8 mouse cellular contexts compared by ENCODE assay signal in the genomic region with DNA sequence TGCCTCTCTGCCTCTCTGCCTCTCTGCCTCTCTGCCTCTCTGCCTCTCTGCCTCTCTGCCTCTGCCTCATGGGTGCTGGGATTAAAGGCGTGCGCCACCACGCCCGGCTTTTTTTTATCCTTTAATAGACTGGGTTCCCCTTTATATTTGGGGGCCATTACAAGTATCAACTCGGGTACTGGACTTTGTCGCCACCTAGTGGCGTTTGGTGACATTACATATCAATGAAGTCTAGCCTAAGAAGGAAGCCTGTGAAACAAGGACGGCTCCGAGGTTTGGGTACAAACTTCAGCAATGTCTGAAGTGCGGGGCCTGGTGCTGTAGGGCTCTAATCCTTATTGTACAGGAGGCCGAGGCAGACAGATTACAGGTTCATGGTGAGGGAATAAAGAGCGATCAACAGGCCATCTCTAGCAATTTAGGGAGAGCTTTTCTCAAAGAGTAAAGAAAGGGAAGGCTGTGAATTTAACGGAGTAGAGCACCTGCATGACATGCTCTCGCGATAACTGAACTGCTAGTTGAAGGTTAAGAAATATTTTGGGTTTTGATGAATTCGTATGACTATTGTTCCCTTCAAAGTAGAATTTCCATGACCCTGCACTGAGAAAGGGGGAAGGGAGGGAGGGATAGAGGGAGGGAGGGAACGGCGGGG. TPM values are rescaled to one million over a fixed set of nuclear protein-coding genes. Genes with fewer than 3 reads are reported as not detected.
DNase-seq lines count a peak whose midpoint lies in the region; ATAC-seq and TF ChIP-seq lines count a peak whose summit lies in the region.

No protein-coding gene starts in this region.

- H3K9ac ChIP-seq in hindbrain, embryonic 11.5 days (ENCODE audit: low read depth, low read length) = no peak overlapping the region
- no peak overlapping the region for H3K9ac ChIP-seq in lung, postnatal 0 days (replicated peaks; ENCODE audit: low read depth)

- H3K4me2 ChIP-seq in hindbrain, embryonic 11.5 days (replicated peaks; ENCODE audit: low read depth, low read length) = 0 out of 2 replicates have a peak overlapping the region, but pooled peaks have one; percentile 24
- 0 out of 2 replicates have a peak overlapping the region, but pooled peaks have one; percentile 1 for H3K4me2 ChIP-seq in lung, postnatal 0 days (replicated peaks; ENCODE audit: low read depth, low read length)

- DNase-seq in NIH3T3 (ENCODE audit: low read depth) = peak; percentile 95
- peak; percentile 84 for DNase-seq in cerebellum, adult 9-10 months
- peak; percentile 38 to 77 for DNase-seq in frontal cortex, postnatal 10 days (ENCODE audit: low spot score in 2 of 2)
- DNase-seq in hindbrain, embryonic 11.5 days (ENCODE audit: low spot score) = peak; percentile 89
- peak; percentile 84 to 85 for DNase-seq in layer of hippocampus, postnatal 14 days (ENCODE audit: low spot score in 2 of 2)
- DNase-seq in lung, postnatal 0 days (ENCODE audit: low spot score) = peak; percentile 72
- DNase-seq in ovary, postnatal 14 days (ENCODE audit: low spot score) = peak; percentile 77
- peak; percentile 74 to 86 for DNase-seq in thymus, postnatal 10 days (ENCODE audit: low spot score in 2 of 2)

- H3K27ac ChIP-seq in hindbrain, embryonic 11.5 days (ENCODE audit: low read depth, low read length) = no peak overlapping the region
- H3K27ac ChIP-seq in lung, postnatal 0 days (ENCODE audit: low read length) = no peak overlapping the region

- no peak for ATAC-seq in hindbrain, embryonic 11.5 days (ENCODE audit: low FRiP score)
- ATAC-seq in lung, postnatal 0 days = peak; percentile 61

- peak; percentile 83 for TF ChIP-seq CTCF in lung, postnatal 0 days (IDR thresholded peaks at IDR 0.05)

- no peaks in the 10 kb centered on the region for H3K36me3 ChIP-seq in hindbrain, embryonic 11.5 days (ENCODE audit: control insufficient read depth, insufficient read depth, low read length)
- H3K36me3 ChIP-seq in lung, postnatal 0 days (ENCODE audit: insufficient read depth, low read length) = no peaks in the 10 kb centered on the region

- TF ChIP-seq EP300 in lung, postnatal 0 days (IDR thresholded peaks at IDR 0.05) = no peak

- no peaks in the 10 kb centered on the region for H3K4me1 ChIP-seq in hindbrain, embryonic 11.5 days (replicated peaks; ENCODE audit: control insufficient read depth, insufficient read depth, low read length)
- no peaks in the 10 kb centered on the region for H3K4me1 ChIP-seq in lung, postnatal 0 days (ENCODE audit: insufficient read depth, low read depth, low read length)

- H3K4me3 ChIP-seq in hindbrain, embryonic 11.5 days (ENCODE audit: low read depth, low read length) = no peak overlapping the region
- H3K4me3 ChIP-seq in lung, postnatal 0 days (ENCODE audit: low read depth, low read length) = no peak overlapping the region

- no peaks in the 10 kb centered on the region for H3K27me3 ChIP-seq in hindbrain, embryonic 11.5 days (ENCODE audit: control insufficient read depth, insufficient read depth, low read length)
- H3K27me3 ChIP-seq in lung, postnatal 0 days (replicated peaks; ENCODE audit: insufficient read depth, low read length) = no peaks in the 10 kb centered on the region

- 29% methylated on average over 18 of the region's 18 CpGs for WGBS in hindbrain, embryonic 11.5 days
- 22% methylated on average over 18 of the region's 18 CpGs for WGBS in lung, postnatal 0 days

- H3K9me3 ChIP-seq in hindbrain, embryonic 11.5 days (ENCODE audit: control insufficient read depth, low read length) = no peaks in the 10 kb centered on the region
- no peaks in the 10 kb centered on the region for H3K9me3 ChIP-seq in lung, postnatal 0 days (ENCODE audit: low read length)

RNA-seq across cellular contexts. Expression of a gene that starts 12.2 kb away (rescaled TPM):
- 14.8 and 18.5 TPM in 2 replicates for polyA plus RNA-seq in hindbrain, embryonic 11.5 days (2014; fragmentation: Nextera tagmentation; extraction: Ambion mirVana)
- total RNA-seq in layer of hippocampus, postnatal 14 days (2021) = 10 to 100 TPM; 23.2 to 26.3 TPM
- polyA plus RNA-seq in lung, postnatal 0 days (2015; fragmentation: Nextera tagmentation; extraction: Ambion mirVana) = 15.5 and 16.9 TPM in 2 replicates

RNA-seq across cellular contexts. Expression of a gene that starts 17.9 kb away (rescaled TPM):
- polyA plus RNA-seq in hindbrain, embryonic 11.5 days (2014; fragmentation: Nextera tagmentation; extraction: Ambion mirVana) = 31.8 and 33.0 TPM in 2 replicates
- 1 to 10 TPM in 1 of 2 experiments, under 1 TPM in 1; 0.67 to 1.0 TPM for total RNA-seq in layer of hippocampus, postnatal 14 days (2021)
- polyA plus RNA-seq in lung, postnatal 0 days (2015; fragmentation: Nextera tagmentation; extraction: Ambion mirVana) = 13.7 and 15.7 TPM in 2 replicates

RNA-seq across cellular contexts. Expression of a gene that starts 40.3 kb away (rescaled TPM):
- polyA plus RNA-seq in hindbrain, embryonic 11.5 days (2014; fragmentation: Nextera tagmentation; extraction: Ambion mirVana) = not detected in 2 replicates
- total RNA-seq in layer of hippocampus, postnatal 14 days (2021) = not detected
- 0.14 and 0.20 TPM in 2 replicates for polyA plus RNA-seq in lung, postnatal 0 days (2015; fragmentation: Nextera tagmentation; extraction: Ambion mirVana)

RNA-seq across cellular contexts. Expression of a gene that starts 54.5 kb away (rescaled TPM):
- 217 and 249 TPM in 2 replicates for polyA plus RNA-seq in hindbrain, embryonic 11.5 days (2014; fragmentation: Nextera tagmentation; extraction: Ambion mirVana)
- total RNA-seq in layer of hippocampus, postnatal 14 days (2021) = 10 to 100 TPM; 39.7 to 42.0 TPM
- 96.9 and 106 TPM in 2 replicates for polyA plus RNA-seq in lung, postnatal 0 days (2015; fragmentation: Nextera tagmentation; extraction: Ambion mirVana)
